Mouse (Mus musculus): ENCODE results near the gene Cd96.
A peak's percentile ranks its signal among the peaks of the same experiment; 100 is the strongest.

Cd96 gene

GRCm38 (mm10) chr16:45990901-45991676 is 129.0 kb downstream of the Cd96 start:
- peak in 1 of 2 experiments; percentile 33 for DNase-seq (ENCODE audit: inconsistent age in 2 of 2, low spot score in 1 of 2)

GRCm38 (mm10) chr16:45986236-45986635 is 133.8 kb downstream of the Cd96 start:
- peak in 1 of 2 experiments; percentile 53 for DNase-seq (ENCODE audit: inconsistent age in 2 of 2, low spot score in 1 of 2)
